Mouse (Mus musculus) bone marrow, adult 2 months (tissue): Measurements from ENCODE around the gene Gpsm2.

Experiments
- CTCF ChIP-seq: fragments of 200-500 bp; IDR thresholded peaks from 2 replicates; pipeline ENCODE4 v1.5.1; 2011; ENCODE audit warnings: low read length, control low read depth; ENCODE audit not compliant: control insufficient read depth, insufficient read depth
- POLR2A ChIP-seq: fragments of 200-500 bp; IDR thresholded peaks from 2 replicates; pipeline ENCODE4 v1.6.1; 2011; ENCODE audit warnings: low read depth, mild to moderate bottlenecking, control low read depth, low read length, borderline replicate concordance; ENCODE audit not compliant: control insufficient read depth

DNA sequence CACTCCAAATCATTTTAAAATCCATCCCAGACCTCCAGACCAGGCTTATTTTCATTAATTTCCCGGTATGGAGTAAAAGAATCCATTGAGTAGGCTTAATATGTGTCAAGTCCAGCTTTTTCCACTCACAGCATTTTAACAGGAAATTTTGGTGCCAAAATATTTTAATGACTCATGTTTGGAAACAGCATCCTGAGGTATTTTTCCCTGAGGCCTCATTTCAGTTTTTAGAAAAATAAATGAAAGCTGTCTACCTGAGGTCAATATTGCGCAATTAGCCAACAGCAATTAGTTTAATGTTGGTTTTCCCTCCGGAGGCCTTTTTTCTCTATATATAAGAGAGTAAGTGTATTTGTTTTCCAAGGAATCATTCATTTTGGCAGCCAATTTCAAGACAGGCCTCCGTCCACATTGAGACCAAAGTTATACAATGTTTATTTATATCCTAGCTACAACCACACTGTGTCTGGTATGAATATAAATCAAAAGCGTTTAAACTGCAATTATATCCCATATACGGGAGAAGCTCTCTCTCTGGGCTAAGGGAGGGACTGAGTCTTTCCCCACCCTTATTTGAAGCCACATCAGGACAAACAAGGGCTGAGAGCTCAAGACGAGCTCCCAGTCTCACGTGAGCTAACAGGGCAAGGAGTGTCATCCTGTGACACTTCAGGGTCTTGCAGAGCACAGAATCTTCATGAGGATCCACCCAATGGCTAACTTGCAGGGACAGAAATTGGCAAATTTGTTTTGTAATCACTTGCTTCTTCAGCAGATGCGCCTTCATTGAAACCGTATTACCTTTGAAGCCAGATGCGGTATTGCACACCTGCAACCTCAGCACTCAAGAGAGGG lies 37.7 kb upstream of the Gpsm2 start:
- TF ChIP-seq POLR2A (no peak), CTCF (no peak)
